Mouse (Mus musculus) bone marrow, adult 2 months (tissue): ENCODE measurements around the gene Adgrv1.

Source experiments
- CTCF ChIP-seq: fragments of 200-500 bp; IDR thresholded peaks from 2 replicates; pipeline ENCODE4 v1.5.1; 2011; ENCODE audit warnings: low read length, control low read depth; ENCODE audit not compliant: control insufficient read depth, insufficient read depth
- POLR2A ChIP-seq: fragments of 200-500 bp; IDR thresholded peaks from 2 replicates; pipeline ENCODE4 v1.6.1; 2011; ENCODE audit warnings: low read depth, mild to moderate bottlenecking, control low read depth, low read length, borderline replicate concordance; ENCODE audit not compliant: control insufficient read depth

- TF ChIP-seq CTCF (no peak), POLR2A (no peak)
Observed at GRCm38 (mm10) chr13:81241181-81241580, 391.8 kb downstream of the Adgrv1 start.
